Mouse (Mus musculus) CH12.LX (cell line): ENCODE results near the gene Npr1.

ENCODE experiments used
- CHD1 ChIP-seq: IDR thresholded peaks from 2 replicates; pipeline ENCODE4 v1.6.1; 2012; ENCODE audit warnings: low read depth, low read length, improper control_type of control experiment, inconsistent platforms
- CHD2 ChIP-seq: IDR thresholded peaks from 2 replicates; pipeline ENCODE4 v1.6.1; 2011; ENCODE audit warnings: low read length, improper control_type of control experiment
- NRF1 ChIP-seq: IDR thresholded peaks from 2 replicates; pipeline ENCODE4 v1.6.1; 2014; ENCODE audit warnings: low read depth, mild to moderate bottlenecking, inconsistent platforms, low read length, improper control_type of control experiment, moderate library complexity
- POLR2A ChIP-seq: IDR thresholded peaks from 2 replicates; pipeline ENCODE4 v1.6.1; 2011; ENCODE audit warnings: low read depth, mild to moderate bottlenecking, improper control_type of control experiment, low read length
- RAD21 ChIP-seq: IDR thresholded peaks from 2 replicates; pipeline ENCODE4 v1.6.1; 2011; ENCODE audit warnings: low read depth, mild to moderate bottlenecking, low read length, improper control_type of control experiment, moderate library complexity
- SMC3 ChIP-seq: IDR thresholded peaks from 2 replicates; pipeline ENCODE4 v1.6.1; 2011; ENCODE audit warnings: low read depth, low read length, improper control_type of control experiment
- USF2 ChIP-seq: conservative IDR thresholded peaks from 2 replicates; pipeline ENCODE4 v1.6.1; 2011; ENCODE audit warnings: low read depth, low read length, improper control_type of control experiment
- ZMIZ1 ChIP-seq: IDR thresholded peaks from 2 replicates; pipeline ENCODE4 v1.6.1; 2012; ENCODE audit warnings: low read depth, mild to moderate bottlenecking, inconsistent platforms, low read length, improper control_type of control experiment

DNA sequence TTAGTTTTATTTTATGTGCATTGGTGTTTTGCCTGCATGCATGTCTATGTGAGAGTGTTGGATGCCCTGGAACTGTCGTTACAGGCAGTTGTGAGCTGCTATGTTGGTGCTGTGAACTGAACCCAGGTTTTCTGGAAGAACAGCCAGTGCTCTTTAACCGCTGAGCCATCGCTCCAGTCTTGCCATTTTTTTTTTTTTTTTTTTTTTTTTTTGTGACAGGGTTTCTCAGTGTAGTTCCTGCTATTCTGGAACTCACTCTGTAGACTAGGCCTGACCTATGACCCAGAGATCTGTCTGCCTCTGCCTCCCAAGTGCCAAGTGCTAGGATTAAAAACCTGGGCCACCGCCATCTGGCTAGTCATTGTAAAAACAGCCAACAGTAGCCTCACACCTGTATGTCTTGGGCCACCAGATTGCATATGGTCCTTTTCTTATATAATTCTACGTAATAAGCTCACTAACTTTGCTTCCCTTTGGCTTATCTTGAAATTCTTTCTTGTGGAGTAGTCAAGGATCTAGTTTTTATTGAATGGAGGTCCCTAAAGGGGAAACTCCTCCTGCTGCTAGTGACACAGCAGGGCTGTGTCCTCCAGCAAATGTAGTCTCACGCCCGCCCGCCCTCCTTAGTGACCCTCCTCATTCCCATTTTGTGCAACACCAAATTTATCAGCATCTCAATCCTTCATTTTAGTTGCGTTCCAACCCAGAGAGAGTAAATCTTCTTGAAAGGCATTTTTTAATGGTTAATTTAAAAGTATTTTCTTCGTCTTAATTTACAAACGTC, 20.1 kb downstream of the Npr1 start:
- TF ChIP-seq NRF1 (no peak), CHD2 (no peak), RAD21 (no peak), ZMIZ1 (no peak), CHD1 (no peak), SMC3 (no peak), POLR2A (no peak), USF2 (no peak)
